Mouse (Mus musculus) forebrain, postnatal 0 days (tissue): ENCODE results near the gene Gm28051. TPM values are rescaled to one million over a fixed set of nuclear protein-coding genes. Genes with fewer than 3 reads are reported as not detected.

ENCODE experiments used
- ATAC-seq: fragments of 200-750 bp; cut with Nextera tagmentation; 2 replicates; pipeline ENCODE4 v1.8.0; 2017; ENCODE audit warnings: mild to moderate bottlenecking, moderate library complexity
- DNase-seq: peaks from one replicate; pipeline ENCODE4 v3.0.0-alpha.2; 2015
- H3K27ac ChIP-seq: fragments of 300-500 bp; sonication (generic); 2 replicates; pipeline ENCODE4 v1.5.1; 2014; ENCODE audit warnings: low read depth, mild to moderate bottlenecking, antibody characterized with exemption, low read length, moderate library complexity, mixed read lengths
- H3K27me3 ChIP-seq: fragments of 300-500 bp; sonication (generic); 2 replicates; pipeline ENCODE4 v1.6.1; 2014; ENCODE audit warnings: mild to moderate bottlenecking, low read length, mixed read lengths; ENCODE audit not compliant: insufficient read depth
- H3K36me3 ChIP-seq: fragments of 300-500 bp; sonication (generic); 2 replicates; pipeline ENCODE4 v1.6.1; 2014; ENCODE audit warnings: mild to moderate bottlenecking, moderate library complexity; ENCODE audit not compliant: insufficient read depth
- H3K4me1 ChIP-seq: fragments of 300-500 bp; sonication (generic); 2 replicates; pipeline ENCODE4 v1.6.1; 2014; ENCODE audit warnings: antibody characterized with exemption; ENCODE audit not compliant: insufficient read depth
- H3K4me2 ChIP-seq: fragments of 300-500 bp; sonication (generic); 2 replicates; pipeline ENCODE4 v1.6.1; 2014; ENCODE audit warnings: low read depth, mild to moderate bottlenecking, moderate library complexity
- H3K4me3 ChIP-seq: fragments of 300-500 bp; sonication (generic); 2 replicates; pipeline ENCODE4 v1.5.1; 2014; ENCODE audit warnings: low read depth, low read length, mixed read lengths
- H3K9ac ChIP-seq: fragments of 300-500 bp; sonication (generic); 2 replicates; pipeline ENCODE4 v1.6.1; 2014; ENCODE audit warnings: mild to moderate bottlenecking
- H3K9me3 ChIP-seq: fragments of 300-500 bp; sonication (generic); 2 replicates; pipeline ENCODE4 v1.6.1; 2016; ENCODE audit warnings: low read length
- CTCF ChIP-seq: sonication (generic); IDR thresholded peaks from 2 replicates; pipeline ENCODE4 v1.5.1; 2016; ENCODE audit warnings: antibody characterized with exemption, control low read depth, low read depth
- WGBS: fragments of 180-500 bp; shearing (Covaris S2); extraction: QIAGEN DNeasy Blood & Tissue Kit; methylation state at CpG from one replicate; pipeline ENCODE4 v1.1.7; 2014; 5-methylcytosine and 5-hydroxymethylcytosine counted together
- polyA plus RNA-seq: library from polyadenylated mRNA; unstranded; fragments of >200 nt; fragmentation: Nextera tagmentation; extraction: Ambion mirVana; gene quantifications from 2 replicates; pipeline ENCODE4 v1.2.1, GENCODE M21; 2015
- total RNA-seq: library from RNA; depleted of rRNA; stranded (reverse); fragments of >200 nt; gene quantifications from 2 replicates; pipeline ENCODE4 v1.2.3, GENCODE M21; 2014

Gm28051 gene
- total and polyA plus RNA-seq, 2 experiments from 2014 or later, result not detected

GRCm38 (mm10) chr12:102719552-102720315 is 37.8 kb downstream of the Gm28051 start:
- Histone ChIP-seq H3K4me3 (no peak overlapping the region), H3K27ac (no peak overlapping the region), H3K4me2 (peak overlapping the region; percentile 29; the same call in 1 of the 2 replicates), H3K27me3 (no peaks in the 10 kb centered on the region), H3K4me1 (peaks cover 6% of the 10 kb centered on the region; the same call in 1 of the 2 replicates), H3K9me3 (no peaks in the 10 kb centered on the region), H3K36me3 (no peaks in the 10 kb centered on the region), H3K9ac (no peak overlapping the region)
- peak; percentile 89 for TF ChIP-seq CTCF
- DNase-seq (peak; percentile 84), ATAC-seq (peak; percentile 83)
- WGBS, result 20% methylated on average over 13 of the region's 13 CpGs

GRCm38 (mm10) chr12:102714654-102715395 is 42.7 kb downstream of the Gm28051 start:
- H3K36me3 ChIP-seq, result no peaks in the 10 kb centered on the region
- no peaks in the 10 kb centered on the region for H3K9me3 ChIP-seq
- no peak overlapping the region for H3K4me2 ChIP-seq
- H3K27me3 ChIP-seq, result no peaks in the 10 kb centered on the region
- TF ChIP-seq CTCF, result no peak
- 81% methylated on average over 10 of the region's 10 CpGs for WGBS
- no peaks in the 10 kb centered on the region for H3K4me1 ChIP-seq
- H3K9ac ChIP-seq, result no peak overlapping the region
- no peak overlapping the region for H3K4me3 ChIP-seq
- H3K27ac ChIP-seq, result no peak overlapping the region
- no peak for ATAC-seq
- no peak for DNase-seq

- H3K9ac ChIP-seq, result no peak overlapping the region
- H3K36me3 ChIP-seq, result no peaks in the 10 kb centered on the region
- H3K4me2 ChIP-seq, result no peak overlapping the region
- H3K4me1 ChIP-seq, result no peaks in the 10 kb centered on the region
- 68% methylated on average over 2 of the region's 2 CpGs for WGBS
- no peak overlapping the region for H3K27ac ChIP-seq
- TF ChIP-seq CTCF, result no peak
- no peak overlapping the region for H3K4me3 ChIP-seq
- no peak for ATAC-seq
- DNase-seq, result no peak
- no peaks in the 10 kb centered on the region for H3K9me3 ChIP-seq
- no peaks in the 10 kb centered on the region for H3K27me3 ChIP-seq
Observed at GRCm38 (mm10) chr12:102714116-102714515, 43.4 kb downstream of the Gm28051 start.

- Histone ChIP-seq H3K27me3 (no peaks in the 10 kb centered on the region), H3K9me3 (no peaks in the 10 kb centered on the region), H3K9ac (no peak overlapping the region), H3K36me3 (no peaks in the 10 kb centered on the region), H3K4me2 (no peak overlapping the region), H3K4me1 (no peaks in the 10 kb centered on the region), H3K27ac (no peak overlapping the region), H3K4me3 (no peak overlapping the region)
- no peak for TF ChIP-seq CTCF
- WGBS, result 80% methylated on average over 20 of the region's 20 CpGs
- no peak for ATAC-seq
- DNase-seq, result no peak
Observed at GRCm38 (mm10) chr12:102713153-102713865, 44.3 kb downstream of the Gm28051 start.

GRCm38 (mm10) chr12:102710851-102711375 is 46.7 kb downstream of the Gm28051 start:
- TF ChIP-seq CTCF, result no peak

GRCm38 (mm10) chr12:102709896-102710295 is 47.7 kb downstream of the Gm28051 start:
- Histone ChIP-seq H3K4me2 (no peak overlapping the region), H3K27me3 (no peaks in the 10 kb centered on the region), H3K4me3 (no peak overlapping the region), H3K36me3 (no peaks in the 10 kb centered on the region), H3K27ac (no peak overlapping the region), H3K4me1 (peaks cover 7% of the 10 kb centered on the region), H3K9me3 (no peaks in the 10 kb centered on the region), H3K9ac (no peak overlapping the region)
- DNase-seq (no peak), ATAC-seq (no peak)
- 85% methylated on average over 5 of the region's 5 CpGs for WGBS
- TF ChIP-seq CTCF, result no peak

More at GRCm38 (mm10) chr12:102710851-102711375, 46.7 kb downstream of the Gm28051 start:
- DNase-seq (no peak), ATAC-seq (no peak)
- H3K9ac ChIP-seq, result no peak overlapping the region
- WGBS, result 59% methylated on average over 4 of the region's 4 CpGs
- H3K4me1 ChIP-seq, result peaks cover 1% of the 10 kb centered on the region
- H3K4me2 ChIP-seq, result no peak overlapping the region
- no peak overlapping the region for H3K27ac ChIP-seq
- H3K9me3 ChIP-seq, result no peaks in the 10 kb centered on the region
- H3K27me3 ChIP-seq, result no peaks in the 10 kb centered on the region
- no peak overlapping the region for H3K4me3 ChIP-seq
- no peaks in the 10 kb centered on the region for H3K36me3 ChIP-seq
